Mouse (Mus musculus): Measurements from ENCODE around the gene Mfn1. TPM values are rescaled to one million over a fixed set of nuclear protein-coding genes. Genes with fewer than 3 reads are reported as not detected.

Gene Mfn1
- 10 to 100 TPM; 19.0 to 22.3 TPM for total RNA-seq (2023)

GRCm38 (mm10) chr3:32529303-32529898, at the start of gene Mfn1:
TSS of gene Mfn1 (plus strand) at chr3:32529465.

GRCm38 (mm10) chr3:32492097-32493090, 36.9 kb upstream of the Mfn1 start, which contains the start of gene Kcnmb3:
TSS of gene Kcnmb3 (minus strand) at chr3:32492231.

GRCm38 (mm10) chr3:32509496-32510374, 19.5 kb upstream of the Mfn1 start, which contains the start of gene Zfp639:
TSS of gene Zfp639 (plus strand) at chr3:32510259.

GRCm38 (mm10) chr3:32616331-32617052, 87.2 kb downstream of the Mfn1 start, which contains the start of gene Gnb4:
TSS of gene Gnb4 (minus strand) at chr3:32616585.

Other genes starting within 250 kb of the Mfn1 start
- 1 to 10 TPM; 1.1 to 1.7 TPM for gene Zmat3, start 163.5 kb upstream of the Mfn1 start, total RNA-seq (2023)
- 10 to 100 TPM; 29.6 to 35.8 TPM for gene Pik3ca, start 131.8 kb upstream of the Mfn1 start, total RNA-seq (2023)
- gene Kcnmb3, start 37.2 kb upstream of the Mfn1 start, total RNA-seq (2023), result not detected
- gene Zfp639, start 19.2 kb upstream of the Mfn1 start, total RNA-seq (2023), result 10 to 100 TPM; 13.5 to 19.1 TPM
- gene Gnb4, start 87.1 kb downstream of the Mfn1 start, total RNA-seq (2023), result 10 to 100 TPM; 11.3 to 13.6 TPM
- 10 to 100 TPM; 33.9 to 34.3 TPM for gene Actl6a, start 176.8 kb downstream of the Mfn1 start, total RNA-seq (2023)
- 10 to 100 TPM; 57.9 to 65.2 TPM for gene Ndufb5, start 207.5 kb downstream of the Mfn1 start, total RNA-seq (2023)
- 1 to 10 TPM; 4.1 to 5.5 TPM for gene Mrpl47, start 208.1 kb downstream of the Mfn1 start, total RNA-seq (2023)